Mouse (Mus musculus) left cerebral cortex, postnatal 14 days (tissue): ENCODE data around the gene Ndufc1. TPM values are rescaled to one million over a fixed set of nuclear protein-coding genes. Genes with fewer than 3 reads are reported as not detected.
A peak's percentile ranks its signal among the peaks of the same experiment; 100 is the strongest.
"Not testable (repeated sequence)": the region's sequence is repeated elsewhere in the genome, so short reads cannot be mapped to it uniquely, and the experiment has no call there.

Experiments used
- DNase-seq, 2 experiments: peaks; one replicate each; pipeline ENCODE4 v3.0.0; 2021 to 2022; ENCODE audit warnings: low spot score in 2 of 2, mixed read lengths in 1 of 2
- intact Hi-C: fragments of 180-260 bp; cut with DNase I; formaldehyde crosslinking; loops from one replicate; pipeline ENCODE4 v1.15.1; 2025
- total RNA-seq, 2 experiments: library from RNA; stranded (reverse); gene quantifications; 2 replicates each; pipeline ENCODE4 v1.2.3; 2021

Ndufc1 gene
- total RNA-seq, 2 experiments from 2014 or later, result 343 to 354 TPM

- DNase-seq, result peak; percentile 30 to 68
These were observed 33.2 kb downstream of the Ndufc1 start for GRCm38 (mm10) chr3:51375307-51376265.

GRCm38 (mm10) chr3:51373544-51373943 lies 35.2 kb downstream of the Ndufc1 start:
- DNase-seq, result no peak
- intact Hi-C loops, result loop anchor here (5.0 kb wide), 1 partner anchor 34 kb away; the partner anchor contains the start of gene Ndufc1

More at GRCm38 (mm10) chr3:51375307-51376265, 33.2 kb downstream of the Ndufc1 start:
- intact Hi-C loops, result loop anchor here (5.0 kb wide), 1 partner anchor 867 kb away; no protein-coding TSS in a partner anchor

GRCm38 (mm10) chr3:51372883-51373282 lies 35.9 kb downstream of the Ndufc1 start:
- DNase-seq, result no peak
- intact Hi-C loops, result loop anchor here (5.0 kb wide), 1 partner anchor 34 kb away; the partner anchor contains the start of gene Ndufc1

GRCm38 (mm10) chr3:51371826-51372225 lies 37.0 kb downstream of the Ndufc1 start:
- DNase-seq, result no peak
- intact Hi-C loops, result loop anchor here (5.0 kb wide), 1 partner anchor 35 kb away; the partner anchor contains the start of gene Ndufc1

- intact Hi-C loops, result no loop called here
These were observed 40.8 kb downstream of the Ndufc1 start for GRCm38 (mm10) chr3:51368011-51368410.

GRCm38 (mm10) chr3:51366926-51367325 lies 41.9 kb downstream of the Ndufc1 start:
- intact Hi-C loops, result no loop called here

More at GRCm38 (mm10) chr3:51368011-51368410, 40.8 kb downstream of the Ndufc1 start:
- DNase-seq, result no peak

GRCm38 (mm10) chr3:51365517-51365882 lies 43.3 kb downstream of the Ndufc1 start:
- intact Hi-C loops, result loop anchor here (2.0 kb wide), 1 partner anchor 77 kb away; no protein-coding TSS in a partner anchor
- no peak for DNase-seq

More at GRCm38 (mm10) chr3:51366926-51367325, 41.9 kb downstream of the Ndufc1 start:
- DNase-seq, result no peak

GRCm38 (mm10) chr3:51364703-51365516 lies 43.9 kb downstream of the Ndufc1 start:
- peak; percentile 83 to 91 for DNase-seq
- intact Hi-C loops, result loop anchor here (2.0 kb wide), 1 partner anchor 76 kb away; no protein-coding TSS in a partner anchor

GRCm38 (mm10) chr3:51361066-51361465 lies 47.7 kb downstream of the Ndufc1 start:
- intact Hi-C loops, result no loop called here
- DNase-seq, result no peak

GRCm38 (mm10) chr3:51359558-51360307 lies 49.1 kb downstream of the Ndufc1 start:
- intact Hi-C loops, result loop anchor here (2.0 kb wide), 1 partner anchor 69 kb away; no protein-coding TSS in a partner anchor
- no peak for DNase-seq

GRCm38 (mm10) chr3:51358660-51359557 lies 49.9 kb downstream of the Ndufc1 start:
- peak; percentile 22 to 72 for DNase-seq
- intact Hi-C loops, result loop anchor here (2.0 kb wide), 1 partner anchor 68 kb away; no protein-coding TSS in a partner anchor

GRCm38 (mm10) chr3:51358181-51358580 lies 50.6 kb downstream of the Ndufc1 start:
- intact Hi-C loops, result loop anchor here (2.0 kb wide), 1 partner anchor 67 kb away; no protein-coding TSS in a partner anchor
- DNase-seq, result peak; percentile 34 to 76

- intact Hi-C loops, result loop anchor here (2.0 kb wide), 1 partner anchor 67 kb away; no protein-coding TSS in a partner anchor
- DNase-seq, result no peak
These were observed 51.2 kb downstream of the Ndufc1 start for GRCm38 (mm10) chr3:51357624-51358023.

- intact Hi-C loops, result no loop called here
- DNase-seq, result no peak
These were observed 51.7 kb downstream of the Ndufc1 start for GRCm38 (mm10) chr3:51357078-51357477.

- DNase-seq, result not testable (repeated sequence)
- intact Hi-C loops, result loop anchor here (5.0 kb wide), 1 partner anchor 123 kb away; no protein-coding TSS in a partner anchor
These were observed 53.8 kb downstream of the Ndufc1 start for GRCm38 (mm10) chr3:51354956-51355355.
